In genomic region chr11:120186821-120187235, GRCm38 (mm10) we compare ENCODE assay signal across 8 mouse cellular contexts. TPM values are rescaled to one million over a fixed set of nuclear protein-coding genes. Genes with fewer than 3 reads are reported as not detected.
DNase-seq lines count a peak whose midpoint lies in the region; ATAC-seq and TF ChIP-seq lines count a peak whose summit lies in the region.

No protein-coding gene starts in this region.

- H3K4me2 ChIP-seq in forebrain, embryonic 13.5 days, result peak overlapping the region; percentile 98
- peak overlapping the region; percentile 84 for H3K4me2 ChIP-seq in intestine, postnatal 0 days (replicated peaks; ENCODE audit: low read depth)
- H3K4me2 ChIP-seq in lung, embryonic 15.5 days, result peak overlapping the region; percentile 87
- peak overlapping the region; percentile 95 for H3K4me2 ChIP-seq in stomach, embryonic 16.5 days (ENCODE audit: low read depth, low read length)

- under 1% methylated on average over 20 of the region's 20 CpGs for WGBS in forebrain, embryonic 13.5 days
- WGBS in intestine, postnatal 0 days, result 5% methylated on average over 20 of the region's 20 CpGs
- WGBS in lung, embryonic 15.5 days, result 5% methylated on average over 20 of the region's 20 CpGs
- 4% methylated on average over 20 of the region's 20 CpGs for WGBS in stomach, embryonic 16.5 days

- peak overlapping the region; percentile 96 for H3K27ac ChIP-seq in forebrain, embryonic 13.5 days
- H3K27ac ChIP-seq in intestine, postnatal 0 days (ENCODE audit: low read depth, low read length), result 0 out of 2 replicates have a peak overlapping the region, but pooled peaks have one; percentile 11
- peak overlapping the region; percentile 93 for H3K27ac ChIP-seq in lung, embryonic 15.5 days
- H3K27ac ChIP-seq in stomach, embryonic 16.5 days (ENCODE audit: low read length), result peak overlapping the region; percentile 69

- peak overlapping the region; percentile 99 for H3K9ac ChIP-seq in forebrain, embryonic 13.5 days
- peak overlapping the region; percentile 90 for H3K9ac ChIP-seq in intestine, postnatal 0 days (ENCODE audit: low read depth, low read length)
- H3K9ac ChIP-seq in lung, embryonic 15.5 days, result peak overlapping the region; percentile 83
- peak overlapping the region; percentile 99 for H3K9ac ChIP-seq in stomach, embryonic 16.5 days (ENCODE audit: low read length)

- H3K4me3 ChIP-seq in forebrain, embryonic 13.5 days, result peak overlapping the region; percentile 91
- peak overlapping the region; percentile 90 for H3K4me3 ChIP-seq in intestine, postnatal 0 days (ENCODE audit: low read depth, low read length)
- peak overlapping the region; percentile 63 for H3K4me3 ChIP-seq in lung, embryonic 15.5 days
- H3K4me3 ChIP-seq in stomach, embryonic 16.5 days (replicated peaks; ENCODE audit: low read length), result peak overlapping the region; percentile 88

- H3K9me3 ChIP-seq in forebrain, embryonic 13.5 days (replicated peaks), result no peaks in the 10 kb centered on the region
- H3K9me3 ChIP-seq in intestine, postnatal 0 days (ENCODE audit: control insufficient read depth), result no peaks in the 10 kb centered on the region
- H3K9me3 ChIP-seq in lung, embryonic 15.5 days, result no peaks in the 10 kb centered on the region
- no peaks in the 10 kb centered on the region for H3K9me3 ChIP-seq in stomach, embryonic 16.5 days (replicated peaks; ENCODE audit: control insufficient read depth, low read length)

- peak; percentile 21 for DNase-seq in 3T3-L1 (ENCODE audit: low read depth, low spot score)
- peak; percentile 64 for DNase-seq in Muller cell, postnatal 12 days (ENCODE audit: inconsistent ontology term)
- DNase-seq in frontal cortex, postnatal 14 days (ENCODE audit: low spot score in 2 of 2), result no peak

- no peak for ATAC-seq in forebrain, embryonic 13.5 days
- ATAC-seq in intestine, postnatal 0 days, result no peak
- no peak for ATAC-seq in lung, embryonic 15.5 days (ENCODE audit: borderline replicate concordance, extremely low read depth, low FRiP score, low TSS enrichment)
- no peak for ATAC-seq in stomach, embryonic 16.5 days (ENCODE audit: insufficient read depth, low FRiP score)
- no peak for ATAC-seq in megakaryocyte progenitor cell, adult 5-6 weeks (replicated peaks; ENCODE audit: poor library complexity)

- no peak for TF ChIP-seq CTCF in intestine, postnatal 0 days (IDR thresholded peaks at IDR 0.05; ENCODE audit: low read depth)

- peaks cover 60% of the 10 kb centered on the region for H3K4me1 ChIP-seq in forebrain, embryonic 13.5 days
- H3K4me1 ChIP-seq in intestine, postnatal 0 days (replicated peaks; ENCODE audit: control insufficient read depth, insufficient read depth, low read length), result peaks cover 11% of the 10 kb centered on the region; the same call in 1 of the 2 replicates
- peaks cover 60% of the 10 kb centered on the region for H3K4me1 ChIP-seq in lung, embryonic 15.5 days
- H3K4me1 ChIP-seq in stomach, embryonic 16.5 days (ENCODE audit: control insufficient read depth, insufficient read depth, low read length), result peaks cover 51% of the 10 kb centered on the region

- H3K27me3 ChIP-seq in forebrain, embryonic 13.5 days, result no peaks in the 10 kb centered on the region
- H3K27me3 ChIP-seq in intestine, postnatal 0 days (replicated peaks; ENCODE audit: control insufficient read depth, insufficient read depth, low read length), result no peaks in the 10 kb centered on the region
- H3K27me3 ChIP-seq in lung, embryonic 15.5 days, result no peaks in the 10 kb centered on the region
- H3K27me3 ChIP-seq in stomach, embryonic 16.5 days (ENCODE audit: control insufficient read depth, insufficient read depth, low read length), result no peaks in the 10 kb centered on the region

- H3K36me3 ChIP-seq in forebrain, embryonic 13.5 days (ENCODE audit: poor library complexity, severe bottlenecking), result 0 out of 2 replicates have a peak, but pooled peaks cover 4% of the 10 kb centered on the region
- 0 out of 2 replicates have a peak, but pooled peaks cover 4% of the 10 kb centered on the region for H3K36me3 ChIP-seq in intestine, postnatal 0 days (ENCODE audit: control insufficient read depth, insufficient read depth)
- H3K36me3 ChIP-seq in lung, embryonic 15.5 days, result no peaks in the 10 kb centered on the region
- H3K36me3 ChIP-seq in stomach, embryonic 16.5 days (ENCODE audit: control insufficient read depth, insufficient read depth, low read length), result no peaks in the 10 kb centered on the region

RNA-seq across cellular contexts. Expression of gene Slc38a10, which starts 35.7 kb away (rescaled TPM):
- 76.8 and 92.2 TPM in 2 replicates for polyA plus RNA-seq in forebrain, embryonic 13.5 days (2015; fragmentation: Nextera tagmentation; extraction: Ambion mirVana)
- 56.4 and 57.3 TPM in 2 replicates for polyA plus RNA-seq in intestine, postnatal 0 days (2015; fragmentation: Nextera tagmentation; extraction: Ambion mirVana)
- 91.2 and 92.1 TPM in 2 replicates for polyA plus RNA-seq in lung, embryonic 15.5 days (2015; fragmentation: Nextera tagmentation; extraction: Ambion mirVana)
- polyA plus RNA-seq in stomach, embryonic 16.5 days (2015; fragmentation: Nextera tagmentation; extraction: Ambion mirVana), result 95.9 and 99.2 TPM in 2 replicates
- total RNA-seq in megakaryocyte progenitor cell, adult 5-6 weeks (2015), result 31.6 and 33.3 TPM in 2 replicates
- 40.2 and 41.2 TPM in 2 replicates for total RNA-seq in megakaryocyte progenitor cell, adult 5-6 weeks (2017)

RNA-seq across cellular contexts. Expression of gene Bahcc1, which starts 45.9 kb away (rescaled TPM):
- 17.2 TPM in 2 replicates for polyA plus RNA-seq in forebrain, embryonic 13.5 days (2015; fragmentation: Nextera tagmentation; extraction: Ambion mirVana)
- 3.1 and 4.2 TPM in 2 replicates for polyA plus RNA-seq in intestine, postnatal 0 days (2015; fragmentation: Nextera tagmentation; extraction: Ambion mirVana)
- 8.7 and 9.2 TPM in 2 replicates for polyA plus RNA-seq in lung, embryonic 15.5 days (2015; fragmentation: Nextera tagmentation; extraction: Ambion mirVana)
- polyA plus RNA-seq in stomach, embryonic 16.5 days (2015; fragmentation: Nextera tagmentation; extraction: Ambion mirVana), result 4.5 and 5.6 TPM in 2 replicates
- total RNA-seq in megakaryocyte progenitor cell, adult 5-6 weeks (2015), result 12.1 and 17.2 TPM in 2 replicates
- total RNA-seq in megakaryocyte progenitor cell, adult 5-6 weeks (2017), result 3.9 and 5.4 TPM in 2 replicates

Comparison
In these comparisons a context has a peak if more than half of its experiments do, and no peak if none do; other contexts are left out.
1. DNase-seq: peak in 3T3-L1 (single experiment) and Muller cell, postnatal 12 days (single experiment); none in frontal cortex, postnatal 14 days (0 of 2).
2. H3K27ac ChIP-seq: peak in every context shown above with its lines; median percentile 96 in forebrain, embryonic 13.5 days; 93 in lung, embryonic 15.5 days; 69 in stomach, embryonic 16.5 days; 11 in intestine, postnatal 0 days.
3. Peak in every context shown above with its lines, with median percentiles within 50 percentile points of each other: H3K4me2 ChIP-seq, H3K4me3 ChIP-seq and H3K9ac ChIP-seq.